Mouse (Mus musculus): ENCODE measurements around the gene Kremen2. TPM values are rescaled to one million over a fixed set of nuclear protein-coding genes. Genes with fewer than 3 reads are reported as not detected.

Gene Kremen2
- polyA plus RNA-seq, 1 experiment from 2014 or later = 0.45 TPM

- no peak for ATAC-seq (ENCODE audit: insufficient number of reproducible peaks, insufficient read depth, low FRiP score, low read depth)
- peak overlapping the region; percentile 39; the same call in 1 of the 2 replicates for H3K27ac ChIP-seq (ENCODE audit: low read length)
- no peak overlapping the region for H3K4me2 ChIP-seq (replicated peaks; ENCODE audit: low read depth, low read length)
Measured at GRCm38 (mm10) chr17:23755689-23756088, 10.1 kb upstream of the Kremen2 start.

GRCm38 (mm10) chr17:23749400-23750191, 4.0 kb upstream of the Kremen2 start:
- Histone ChIP-seq H3K4me1 (ENCODE audit: control insufficient read depth, insufficient read depth, low read length) (0 out of 2 replicates have a peak, but pooled peaks cover 16% of the 10 kb centered on the region), H3K27me3 (ENCODE audit: control insufficient read depth, insufficient read depth, low read length) (peaks cover 21% of the 10 kb centered on the region), H3K9me3 (ENCODE audit: control insufficient read depth, low read depth, low read length) (no peaks in the 10 kb centered on the region), H3K9ac (replicated peaks; ENCODE audit: low read depth, low read length) (no peak overlapping the region), H3K36me3 (ENCODE audit: control insufficient read depth, insufficient read depth, low read length) (peaks cover 13% of the 10 kb centered on the region; the same call in 1 of the 2 replicates), H3K4me2 (replicated peaks; ENCODE audit: low read depth, low read length) (no peak overlapping the region; the same call in 1 of the 2 replicates), H3K4me3 (ENCODE audit: low read depth, low read length) (no peak overlapping the region), H3K27ac (ENCODE audit: low read length) (no peak overlapping the region; the same call in 1 of the 2 replicates)
- no peak for ATAC-seq (ENCODE audit: insufficient number of reproducible peaks, insufficient read depth, low FRiP score, low read depth)
- 79% methylated on average over 11 of the region's 11 CpGs for WGBS

More at GRCm38 (mm10) chr17:23755689-23756088, 10.1 kb upstream of the Kremen2 start:
- 94% methylated on average over 13 of the region's 13 CpGs for WGBS
- H3K4me1 ChIP-seq (ENCODE audit: control insufficient read depth, insufficient read depth, low read length) = no peaks in the 10 kb centered on the region
- H3K36me3 ChIP-seq (ENCODE audit: control insufficient read depth, insufficient read depth, low read length) = peaks cover 45% of the 10 kb centered on the region
- H3K27me3 ChIP-seq (ENCODE audit: control insufficient read depth, insufficient read depth, low read length) = no peaks in the 10 kb centered on the region
- no peak overlapping the region for H3K9ac ChIP-seq (replicated peaks; ENCODE audit: low read depth, low read length)
- no peaks in the 10 kb centered on the region for H3K9me3 ChIP-seq (ENCODE audit: control insufficient read depth, low read depth, low read length)
- no peak overlapping the region for H3K4me3 ChIP-seq (ENCODE audit: low read depth, low read length)

- Histone ChIP-seq H3K9ac (replicated peaks; ENCODE audit: low read depth, low read length) (no peak overlapping the region), H3K4me2 (replicated peaks; ENCODE audit: low read depth, low read length) (no peak overlapping the region; the same call in 1 of the 2 replicates), H3K36me3 (ENCODE audit: control insufficient read depth, insufficient read depth, low read length) (peaks cover 13% of the 10 kb centered on the region; the same call in 1 of the 2 replicates), H3K4me1 (ENCODE audit: control insufficient read depth, insufficient read depth, low read length) (0 out of 2 replicates have a peak, but pooled peaks cover 19% of the 10 kb centered on the region), H3K4me3 (ENCODE audit: low read depth, low read length) (no peak overlapping the region), H3K27ac (ENCODE audit: low read length) (no peak overlapping the region; the same call in 1 of the 2 replicates), H3K9me3 (ENCODE audit: control insufficient read depth, low read depth, low read length) (no peaks in the 10 kb centered on the region), H3K27me3 (ENCODE audit: control insufficient read depth, insufficient read depth, low read length) (peaks cover 23% of the 10 kb centered on the region)
- 33% methylated on average over 10 of the region's 10 CpGs for WGBS
- no peak for ATAC-seq (ENCODE audit: insufficient number of reproducible peaks, insufficient read depth, low FRiP score, low read depth)
Measured at GRCm38 (mm10) chr17:23748631-23749391, 3.2 kb upstream of the Kremen2 start.

- Histone ChIP-seq H3K9me3 (ENCODE audit: control insufficient read depth, low read depth, low read length) (no peaks in the 10 kb centered on the region), H3K27me3 (ENCODE audit: control insufficient read depth, insufficient read depth, low read length) (peaks cover 30% of the 10 kb centered on the region), H3K9ac (replicated peaks; ENCODE audit: low read depth, low read length) (no peak overlapping the region), H3K27ac (ENCODE audit: low read length) (no peak overlapping the region), H3K4me3 (ENCODE audit: low read depth, low read length) (no peak overlapping the region), H3K4me2 (replicated peaks; ENCODE audit: low read depth, low read length) (no peak overlapping the region), H3K36me3 (ENCODE audit: control insufficient read depth, insufficient read depth, low read length) (peaks cover 7% of the 10 kb centered on the region; the same call in 1 of the 2 replicates), H3K4me1 (ENCODE audit: control insufficient read depth, insufficient read depth, low read length) (0 out of 2 replicates have a peak, but pooled peaks cover 19% of the 10 kb centered on the region)
- no peak for ATAC-seq (ENCODE audit: insufficient number of reproducible peaks, insufficient read depth, low FRiP score, low read depth)
- WGBS = 31% methylated on average over 6 of the region's 6 CpGs
Measured at GRCm38 (mm10) chr17:23748026-23748425, 2.4 kb upstream of the Kremen2 start.

GRCm38 (mm10) chr17:23747471-23747870, 1.8 kb upstream of the Kremen2 start:
- WGBS = 81% methylated on average over 3 of the region's 3 CpGs
- no peak for ATAC-seq (ENCODE audit: insufficient number of reproducible peaks, insufficient read depth, low FRiP score, low read depth)
- Histone ChIP-seq H3K27ac (ENCODE audit: low read length) (no peak overlapping the region), H3K9ac (replicated peaks; ENCODE audit: low read depth, low read length) (no peak overlapping the region), H3K4me2 (replicated peaks; ENCODE audit: low read depth, low read length) (no peak overlapping the region), H3K36me3 (ENCODE audit: control insufficient read depth, insufficient read depth, low read length) (peaks cover 3% of the 10 kb centered on the region; the same call in 1 of the 2 replicates), H3K9me3 (ENCODE audit: control insufficient read depth, low read depth, low read length) (no peaks in the 10 kb centered on the region), H3K4me1 (ENCODE audit: control insufficient read depth, insufficient read depth, low read length) (0 out of 2 replicates have a peak, but pooled peaks cover 19% of the 10 kb centered on the region), H3K4me3 (ENCODE audit: low read depth, low read length) (no peak overlapping the region), H3K27me3 (ENCODE audit: control insufficient read depth, insufficient read depth, low read length) (peaks cover 31% of the 10 kb centered on the region)

GRCm38 (mm10) chr17:23746767-23747166, 1.1 kb upstream of the Kremen2 start:
- 78% methylated on average over 3 of the region's 3 CpGs for WGBS
- Histone ChIP-seq H3K4me1 (ENCODE audit: control insufficient read depth, insufficient read depth, low read length) (0 out of 2 replicates have a peak, but pooled peaks cover 21% of the 10 kb centered on the region), H3K4me3 (ENCODE audit: low read depth, low read length) (no peak overlapping the region), H3K4me2 (replicated peaks; ENCODE audit: low read depth, low read length) (no peak overlapping the region), H3K9me3 (ENCODE audit: control insufficient read depth, low read depth, low read length) (no peaks in the 10 kb centered on the region), H3K27ac (ENCODE audit: low read length) (no peak overlapping the region), H3K9ac (replicated peaks; ENCODE audit: low read depth, low read length) (no peak overlapping the region), H3K36me3 (ENCODE audit: control insufficient read depth, insufficient read depth, low read length) (0 out of 2 replicates have a peak, but pooled peaks cover 3% of the 10 kb centered on the region), H3K27me3 (ENCODE audit: control insufficient read depth, insufficient read depth, low read length) (peaks cover 36% of the 10 kb centered on the region)
- no peak for ATAC-seq (ENCODE audit: insufficient number of reproducible peaks, insufficient read depth, low FRiP score, low read depth)

- no peak for ATAC-seq (ENCODE audit: insufficient number of reproducible peaks, insufficient read depth, low FRiP score, low read depth)
- H3K27me3 ChIP-seq (ENCODE audit: control insufficient read depth, insufficient read depth, low read length) = peaks cover 41% of the 10 kb centered on the region
Measured at GRCm38 (mm10) chr17:23746311-23746710, 678 bp upstream of the Kremen2 start.

GRCm38 (mm10) chr17:23744651-23745050, 982 bp downstream of the Kremen2 start:
- no peaks in the 10 kb centered on the region for H3K9me3 ChIP-seq (ENCODE audit: control insufficient read depth, low read depth, low read length)
- WGBS = 7% methylated on average over 14 of the region's 14 CpGs
- no peak overlapping the region for H3K4me3 ChIP-seq (ENCODE audit: low read depth, low read length)
- H3K27me3 ChIP-seq (ENCODE audit: control insufficient read depth, insufficient read depth, low read length) = peaks cover 49% of the 10 kb centered on the region
- no peak overlapping the region for H3K27ac ChIP-seq (ENCODE audit: low read length)
- H3K9ac ChIP-seq (replicated peaks; ENCODE audit: low read depth, low read length) = no peak overlapping the region
- peak overlapping the region; percentile 66; the same call in 1 of the 2 replicates for H3K4me2 ChIP-seq (replicated peaks; ENCODE audit: low read depth, low read length)
- ATAC-seq (ENCODE audit: insufficient number of reproducible peaks, insufficient read depth, low FRiP score, low read depth) = no peak
- no peaks in the 10 kb centered on the region for H3K36me3 ChIP-seq (ENCODE audit: control insufficient read depth, insufficient read depth, low read length)
- H3K4me1 ChIP-seq (ENCODE audit: control insufficient read depth, insufficient read depth, low read length) = 0 out of 2 replicates have a peak, but pooled peaks cover 21% of the 10 kb centered on the region

More at GRCm38 (mm10) chr17:23746311-23746710, 678 bp upstream of the Kremen2 start:
- H3K4me2 ChIP-seq (replicated peaks; ENCODE audit: low read depth, low read length) = peak overlapping the region; percentile 66
- 8% methylated on average over 12 of the region's 12 CpGs for WGBS
- 0 out of 2 replicates have a peak, but pooled peaks cover 21% of the 10 kb centered on the region for H3K4me1 ChIP-seq (ENCODE audit: control insufficient read depth, insufficient read depth, low read length)
- H3K9ac ChIP-seq (replicated peaks; ENCODE audit: low read depth, low read length) = no peak overlapping the region
- no peak overlapping the region for H3K27ac ChIP-seq (ENCODE audit: low read length)
- H3K36me3 ChIP-seq (ENCODE audit: control insufficient read depth, insufficient read depth, low read length) = 0 out of 2 replicates have a peak, but pooled peaks cover 1% of the 10 kb centered on the region
- no peaks in the 10 kb centered on the region for H3K9me3 ChIP-seq (ENCODE audit: control insufficient read depth, low read depth, low read length)
- 0 out of 2 replicates have a peak overlapping the region, but pooled peaks have one; percentile 30 for H3K4me3 ChIP-seq (ENCODE audit: low read depth, low read length)

All from stomach, embryonic 14.5 days (tissue).